Mouse (Mus musculus): ENCODE results near the gene Snx5. TPM values are rescaled to one million over a fixed set of nuclear protein-coding genes. Genes with fewer than 3 reads are reported as not detected.

The Snx5 gene
- polyA plus RNA-seq (2016; fragmentation: Nextera tagmentation; extraction: Ambion mirVana), result 132 and 140 TPM in 2 replicates

DNA sequence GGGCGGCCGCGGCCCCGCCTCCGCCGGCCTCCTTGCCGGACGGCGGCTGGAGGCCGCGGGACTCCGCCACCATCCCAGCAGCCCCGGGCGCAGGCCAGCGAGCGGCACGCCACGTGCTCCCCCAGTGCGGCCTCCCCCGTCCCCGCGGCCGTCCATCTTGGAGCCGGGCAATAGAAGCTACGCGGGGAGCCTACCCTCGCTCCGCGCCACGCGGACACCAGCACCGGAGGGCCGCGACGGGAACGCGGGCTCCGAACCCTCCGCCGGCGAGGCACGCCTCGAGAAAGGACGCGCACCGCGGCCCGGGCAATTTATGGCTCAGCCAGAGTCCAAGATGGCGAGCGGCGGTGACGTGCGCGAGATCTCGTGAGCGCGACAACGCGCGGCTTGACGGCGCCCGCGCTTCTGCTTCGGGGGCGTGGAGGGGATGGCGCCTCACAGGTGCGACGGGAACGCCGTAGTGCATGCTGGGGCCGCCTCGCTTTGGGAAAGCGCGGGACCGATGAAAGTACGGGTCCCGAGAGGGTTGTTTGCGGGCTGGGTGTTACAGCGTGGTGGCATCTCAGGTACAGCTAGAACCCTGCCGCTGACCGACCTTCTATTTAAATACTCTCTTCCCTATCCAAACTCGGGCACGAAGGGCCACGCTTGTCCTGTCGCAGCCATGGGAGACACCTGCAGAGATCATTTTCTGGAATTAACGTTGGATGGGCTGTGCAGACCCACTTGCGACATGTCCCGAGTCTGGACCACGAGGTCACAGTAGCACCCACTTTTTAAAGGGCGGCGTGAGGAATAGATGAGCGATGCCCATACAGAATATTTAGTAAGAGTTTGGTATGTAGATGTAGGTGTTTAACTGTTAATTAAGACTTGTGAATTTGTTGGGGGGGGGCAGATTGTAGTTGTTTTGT lies at the start of gene Snx5, which contains the start of gene Mgme1:
Snx5 (minus strand) TSS at position 400 of the 914 bp plus-strand sequence.
Mgme1 (plus strand) TSS at position 157 of the 914 bp plus-strand sequence.
- peak within 1 kb of the TSS; percentile 94 for H3K27ac ChIP-seq
- peak within 1 kb of the TSS; percentile 64 for H3K4me2 ChIP-seq (replicated peaks)
- no peaks in the 10 kb centered on the region for H3K9me3 ChIP-seq
- no peaks in the 10 kb centered on the region for H3K36me3 ChIP-seq
- H3K9ac ChIP-seq, result peak within 1 kb of the TSS; percentile 97
- H3K4me3 ChIP-seq, result peak within 1 kb of the TSS; percentile 90
- peaks cover 23% of the 10 kb centered on the region for H3K4me1 ChIP-seq
- WGBS, result under 1% methylated on average over 90 of the region's 93 CpGs
- H3K27me3 ChIP-seq, result no peaks in the 10 kb centered on the region
- peak; percentile 95 for ATAC-seq (ENCODE audit: insufficient number of reproducible peaks, insufficient read depth, low FRiP score, low TSS enrichment)

DNA sequence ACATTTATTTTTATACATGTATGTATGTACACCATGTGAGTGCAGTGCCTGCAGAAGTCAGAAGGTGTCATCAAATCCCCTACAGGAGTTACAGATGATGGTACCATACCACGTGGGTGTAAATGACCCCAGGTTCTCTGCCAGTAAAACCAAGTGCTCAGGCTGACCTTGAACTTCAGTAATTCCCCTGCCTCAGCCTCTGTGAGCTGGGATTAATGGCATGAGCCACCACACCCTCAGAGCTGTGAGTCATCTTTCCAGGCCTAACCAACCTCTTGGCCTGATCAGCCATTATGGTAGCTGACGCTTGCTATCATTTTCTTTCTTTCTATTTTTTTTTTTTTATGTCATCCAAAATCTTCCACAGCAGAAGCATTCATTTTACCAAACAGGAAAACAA lies 40.7 kb upstream of the Snx5 start:
- no peaks in the 10 kb centered on the region for H3K27me3 ChIP-seq
- H3K4me2 ChIP-seq (replicated peaks), result no peak overlapping the region
- no peaks in the 10 kb centered on the region for H3K4me1 ChIP-seq
- H3K9me3 ChIP-seq, result no peaks in the 10 kb centered on the region
- no peaks in the 10 kb centered on the region for H3K36me3 ChIP-seq
- H3K4me3 ChIP-seq, result no peak overlapping the region
- H3K9ac ChIP-seq, result no peak overlapping the region
- H3K27ac ChIP-seq, result no peak overlapping the region
- 74% methylated on average over 2 of the region's 2 CpGs for WGBS
- ATAC-seq (ENCODE audit: insufficient number of reproducible peaks, insufficient read depth, low FRiP score, low TSS enrichment), result no peak

DNA sequence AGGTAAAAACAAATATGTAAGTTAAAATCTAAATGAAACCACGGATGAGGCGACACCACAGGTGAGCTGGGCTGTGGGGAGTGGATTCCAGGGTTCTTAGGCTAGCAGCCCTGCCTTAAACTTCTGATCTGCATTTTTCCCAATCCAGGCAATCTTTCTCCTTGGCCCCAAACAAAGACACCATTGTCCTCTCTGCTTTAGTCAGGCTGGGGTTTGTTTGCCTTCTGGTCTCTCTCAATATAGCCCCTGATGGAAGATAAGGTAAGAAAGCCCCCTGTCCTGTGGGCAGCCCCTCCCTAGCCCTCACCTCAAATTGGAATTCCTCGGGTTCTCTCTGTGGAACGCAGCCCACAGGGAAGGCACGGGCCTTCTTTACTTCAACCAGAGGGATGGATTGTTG lies 39.6 kb upstream of the Snx5 start:
- H3K9me3 ChIP-seq, result no peaks in the 10 kb centered on the region
- WGBS, result 16% methylated on average over 5 of the region's 5 CpGs
- no peaks in the 10 kb centered on the region for H3K27me3 ChIP-seq
- no peak overlapping the region for H3K4me3 ChIP-seq
- no peak overlapping the region for H3K4me2 ChIP-seq (replicated peaks)
- no peak overlapping the region for H3K27ac ChIP-seq
- no peak for ATAC-seq (ENCODE audit: insufficient number of reproducible peaks, insufficient read depth, low FRiP score, low TSS enrichment)
- H3K9ac ChIP-seq, result no peak overlapping the region
- H3K36me3 ChIP-seq, result no peaks in the 10 kb centered on the region
- H3K4me1 ChIP-seq, result no peaks in the 10 kb centered on the region

DNA sequence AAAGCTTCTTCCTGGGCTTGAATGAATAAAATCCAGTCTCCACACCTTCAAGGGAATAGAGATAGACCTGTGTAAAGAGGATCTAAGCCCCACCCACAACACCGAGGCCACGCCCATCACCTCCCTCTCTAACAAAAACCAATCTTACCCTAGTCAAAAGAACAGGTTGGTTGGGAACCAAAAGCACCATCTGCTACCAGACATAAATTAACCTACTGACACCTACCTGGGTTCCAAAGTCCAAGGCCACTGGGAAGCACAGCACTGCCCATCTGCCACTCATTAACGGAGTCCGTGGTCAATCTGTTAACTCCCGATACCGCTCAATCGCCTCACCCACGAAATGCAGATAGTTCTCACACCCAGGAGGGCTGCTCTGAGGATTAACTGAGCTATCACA lies 37.9 kb upstream of the Snx5 start:
- no peak for ATAC-seq (ENCODE audit: insufficient number of reproducible peaks, insufficient read depth, low FRiP score, low TSS enrichment)
- no peaks in the 10 kb centered on the region for H3K9me3 ChIP-seq

DNA sequence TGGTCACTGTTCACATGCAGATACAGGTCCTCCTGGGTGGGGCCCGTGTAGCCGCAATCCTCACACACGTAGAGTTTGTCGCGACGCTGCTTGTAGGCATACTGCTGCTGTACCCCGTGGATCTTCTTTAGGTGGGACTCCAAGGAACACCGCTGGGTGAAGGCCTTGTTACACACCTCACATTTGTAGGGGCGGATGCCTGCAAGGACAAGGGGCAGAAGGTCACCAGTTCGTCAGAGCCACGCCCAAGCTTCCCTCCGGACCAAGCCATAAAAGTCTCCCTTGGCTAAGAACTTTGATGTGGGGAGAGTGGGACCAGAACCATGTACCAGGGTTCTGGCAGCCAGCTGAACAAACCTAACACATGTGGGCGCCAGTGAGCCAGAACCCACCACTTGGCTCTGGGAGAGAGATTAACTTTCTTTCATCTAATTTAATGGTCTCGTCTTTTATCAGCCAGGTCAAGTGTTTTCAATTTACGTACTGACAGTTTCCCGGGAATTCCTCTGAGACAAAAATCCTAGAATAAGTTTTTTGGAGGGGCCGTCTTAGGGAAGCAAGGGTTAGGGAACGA lies 35.1 kb upstream of the Snx5 start:
- Histone ChIP-seq H3K27ac (no peak overlapping the region), H3K4me3 (no peak overlapping the region), H3K4me2 (replicated peaks) (no peak overlapping the region), H3K27me3 (no peaks in the 10 kb centered on the region), H3K9me3 (no peaks in the 10 kb centered on the region), H3K36me3 (no peaks in the 10 kb centered on the region), H3K9ac (no peak overlapping the region), H3K4me1 (no peaks in the 10 kb centered on the region)
- no peak for ATAC-seq (ENCODE audit: insufficient number of reproducible peaks, insufficient read depth, low FRiP score, low TSS enrichment)
- WGBS, result 60% methylated on average over 18 of the region's 18 CpGs

More for the DNA sequence above, 37.9 kb upstream of the Snx5 start:
- WGBS, result 56% methylated on average over 8 of the region's 8 CpGs
- Histone ChIP-seq H3K36me3 (no peaks in the 10 kb centered on the region), H3K9ac (no peak overlapping the region), H3K4me2 (replicated peaks) (no peak overlapping the region), H3K4me3 (no peak overlapping the region), H3K4me1 (no peaks in the 10 kb centered on the region), H3K27me3 (no peaks in the 10 kb centered on the region), H3K27ac (no peak overlapping the region)

DNA sequence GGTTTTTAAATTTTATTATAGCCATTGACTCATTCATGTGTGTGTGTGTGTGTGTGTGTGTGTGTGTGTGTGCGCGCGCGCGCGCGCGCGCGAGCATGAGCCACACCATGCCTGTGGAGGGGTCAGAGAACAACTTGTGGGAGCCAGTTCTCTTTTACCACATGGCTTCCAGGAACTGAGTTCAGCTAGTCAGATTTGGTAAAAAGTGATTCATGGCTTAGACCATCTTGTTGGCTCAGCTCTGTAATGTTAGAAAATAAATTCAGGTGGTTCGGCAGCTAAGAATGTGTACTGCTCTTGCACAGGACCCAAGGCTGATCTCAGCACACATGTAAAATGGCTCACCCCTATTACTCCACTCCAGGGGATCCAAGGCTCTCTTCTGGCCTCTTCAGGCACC lies 30.4 kb upstream of the Snx5 start:
- no peaks in the 10 kb centered on the region for H3K36me3 ChIP-seq
- H3K27me3 ChIP-seq, result no peaks in the 10 kb centered on the region
- H3K4me1 ChIP-seq, result no peaks in the 10 kb centered on the region
- no peak overlapping the region for H3K9ac ChIP-seq
- no peaks in the 10 kb centered on the region for H3K9me3 ChIP-seq
- ATAC-seq (ENCODE audit: insufficient number of reproducible peaks, insufficient read depth, low FRiP score, low TSS enrichment), result no peak
- no peak overlapping the region for H3K4me3 ChIP-seq
- H3K27ac ChIP-seq, result no peak overlapping the region
- WGBS, result 94% methylated on average over 11 of the region's 11 CpGs
- H3K4me2 ChIP-seq (replicated peaks), result no peak overlapping the region

DNA sequence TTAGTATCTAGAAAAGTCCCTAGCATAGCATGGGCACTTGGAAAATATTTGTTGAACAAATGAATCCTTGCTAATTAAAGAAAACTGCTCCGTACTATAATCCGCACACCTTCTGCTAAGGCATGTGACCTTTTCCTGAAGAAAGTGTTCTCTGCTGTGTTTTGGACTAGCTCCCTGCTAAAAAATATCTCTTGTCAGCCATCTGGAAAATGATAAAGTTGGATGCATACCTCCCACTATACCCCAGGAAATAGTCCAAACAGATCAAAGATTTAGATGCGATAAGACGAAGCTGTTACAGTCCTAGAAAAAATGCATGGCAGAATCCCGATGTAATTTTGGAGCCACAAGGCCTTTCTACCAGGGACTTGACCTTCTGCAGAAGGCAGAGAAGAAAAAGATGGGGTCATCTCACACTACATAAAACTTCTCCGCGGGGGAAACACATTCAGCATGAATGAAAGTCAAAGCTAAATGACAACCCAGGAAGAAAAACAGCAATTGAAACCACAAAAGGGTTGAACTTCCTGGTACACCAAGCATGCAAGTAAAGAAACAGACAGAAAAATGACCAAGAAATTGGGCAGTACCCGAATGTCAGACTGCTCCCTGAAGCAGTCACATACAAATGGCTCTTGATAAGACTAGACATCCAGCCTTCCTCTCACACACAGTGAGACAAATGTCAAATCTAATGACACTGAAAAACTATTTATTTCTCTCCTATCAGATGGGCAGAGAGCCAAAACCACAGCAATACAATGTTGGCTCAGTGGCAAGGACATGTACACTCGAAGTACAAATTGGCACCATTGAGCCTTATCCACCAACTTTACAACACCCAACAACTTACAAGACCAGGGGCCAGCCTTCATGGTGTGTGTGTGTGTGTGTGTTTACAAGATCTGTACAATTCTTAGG lies 29.3 kb upstream of the Snx5 start:
- H3K27ac ChIP-seq, result no peak overlapping the region
- H3K9me3 ChIP-seq, result no peaks in the 10 kb centered on the region
- no peak overlapping the region for H3K4me2 ChIP-seq (replicated peaks)
- no peak for ATAC-seq (ENCODE audit: insufficient number of reproducible peaks, insufficient read depth, low FRiP score, low TSS enrichment)
- 75% methylated on average over 9 of the region's 9 CpGs for WGBS
- no peaks in the 10 kb centered on the region for H3K27me3 ChIP-seq
- no peaks in the 10 kb centered on the region for H3K4me1 ChIP-seq
- H3K36me3 ChIP-seq, result no peaks in the 10 kb centered on the region
- H3K9ac ChIP-seq, result no peak overlapping the region
- no peak overlapping the region for H3K4me3 ChIP-seq

DNA sequence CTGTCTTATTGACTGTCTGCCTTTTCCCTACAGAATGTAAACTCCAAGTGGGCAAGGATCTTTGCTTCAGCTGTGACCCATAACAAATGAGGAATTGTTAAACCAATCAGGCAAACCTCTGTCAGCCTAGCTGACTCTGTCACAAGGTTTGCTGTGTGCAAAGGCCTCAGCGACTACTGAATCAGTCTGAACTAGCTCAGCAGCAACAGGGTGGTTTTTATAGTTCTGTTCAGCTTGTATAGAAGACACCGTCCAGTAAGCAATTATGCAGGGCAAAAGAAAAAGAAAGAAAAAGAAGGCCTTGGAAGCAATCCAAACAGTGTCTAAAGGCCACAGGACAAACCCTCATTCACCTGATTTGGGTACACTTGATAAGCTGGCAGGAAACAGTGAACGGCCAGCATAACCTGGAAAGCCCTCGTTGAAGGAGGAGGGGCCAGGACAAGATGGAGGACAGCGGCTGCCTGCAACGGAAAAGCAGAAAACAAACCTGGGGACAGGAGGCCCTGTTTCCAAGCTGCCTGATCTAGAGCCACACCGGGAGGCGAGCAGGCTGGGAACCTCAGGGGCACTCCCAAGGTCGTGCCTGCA lies 24.5 kb upstream of the Snx5 start:
- 62% methylated on average over 9 of the region's 9 CpGs for WGBS
- H3K9ac ChIP-seq, result no peak overlapping the region
- no peak overlapping the region for H3K4me2 ChIP-seq (replicated peaks)
- ATAC-seq (ENCODE audit: insufficient number of reproducible peaks, insufficient read depth, low FRiP score, low TSS enrichment), result no peak
- H3K27ac ChIP-seq, result no peak overlapping the region
- H3K27me3 ChIP-seq, result no peaks in the 10 kb centered on the region
- no peaks in the 10 kb centered on the region for H3K4me1 ChIP-seq
- no peak overlapping the region for H3K4me3 ChIP-seq
- H3K9me3 ChIP-seq, result no peaks in the 10 kb centered on the region
- no peaks in the 10 kb centered on the region for H3K36me3 ChIP-seq

DNA sequence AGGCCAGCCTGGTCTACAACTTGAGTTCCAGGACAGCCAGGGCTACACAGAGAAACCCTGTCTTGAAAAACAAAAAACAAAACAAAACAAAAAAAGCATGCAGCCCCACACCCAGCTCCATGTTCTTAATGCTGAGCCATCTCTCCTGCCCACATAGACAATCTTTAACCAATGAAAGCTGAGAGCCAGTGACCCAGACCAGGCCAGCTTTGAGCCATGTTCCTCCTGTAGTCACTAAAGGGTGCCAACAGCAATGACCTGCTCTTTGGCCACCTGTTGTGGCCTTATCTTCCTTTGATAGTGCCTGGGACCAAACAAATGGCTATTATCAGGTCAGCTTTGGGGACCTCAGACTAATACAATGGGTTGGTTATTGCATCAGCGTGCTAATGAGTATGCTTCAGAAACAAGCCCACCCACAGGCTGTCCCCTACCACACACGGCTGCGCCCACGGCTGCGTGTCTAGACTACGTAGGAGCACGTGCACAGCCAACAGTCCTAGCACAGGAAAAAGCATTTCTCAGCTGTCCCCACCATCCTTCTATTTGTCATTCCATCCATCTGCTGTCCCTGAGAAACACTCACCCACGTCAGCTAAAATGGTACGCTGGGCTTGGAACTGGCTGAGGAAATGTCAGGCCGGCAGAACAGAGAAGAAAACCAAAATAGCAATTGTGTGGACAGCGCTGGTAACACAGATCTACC lies 21.0 kb upstream of the Snx5 start:
- H3K36me3 ChIP-seq, result no peaks in the 10 kb centered on the region
- H3K9ac ChIP-seq, result no peak overlapping the region
- 85% methylated on average over 11 of the region's 11 CpGs for WGBS
- H3K27ac ChIP-seq, result no peak overlapping the region
- no peaks in the 10 kb centered on the region for H3K27me3 ChIP-seq
- H3K4me3 ChIP-seq, result no peak overlapping the region
- no peak overlapping the region for H3K4me2 ChIP-seq (replicated peaks)
- no peak for ATAC-seq (ENCODE audit: insufficient number of reproducible peaks, insufficient read depth, low FRiP score, low TSS enrichment)
- H3K4me1 ChIP-seq, result no peaks in the 10 kb centered on the region
- H3K9me3 ChIP-seq, result no peaks in the 10 kb centered on the region

DNA sequence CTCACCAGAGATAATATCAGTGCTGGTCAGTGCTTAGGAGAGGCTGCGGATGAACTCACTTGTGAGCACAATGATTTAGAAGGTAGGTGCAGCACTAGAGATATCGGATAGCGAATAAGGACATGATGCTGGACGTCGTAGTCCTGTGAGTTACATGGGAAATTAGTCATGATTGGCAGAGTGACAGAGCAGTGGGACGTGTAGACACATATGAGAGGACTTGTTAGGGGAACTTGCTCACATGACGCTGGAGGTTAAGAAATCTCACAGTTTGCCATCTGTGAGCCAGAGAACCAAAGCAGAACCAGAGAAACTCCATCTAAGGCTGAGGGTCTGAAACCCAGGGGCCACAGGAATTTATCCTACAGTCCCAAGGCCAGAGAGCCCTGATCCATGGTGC lies 19.6 kb upstream of the Snx5 start:
- H3K4me2 ChIP-seq (replicated peaks), result no peak overlapping the region
- no peak overlapping the region for H3K9ac ChIP-seq
- no peak overlapping the region for H3K27ac ChIP-seq
- no peaks in the 10 kb centered on the region for H3K36me3 ChIP-seq
- no peak for ATAC-seq (ENCODE audit: insufficient number of reproducible peaks, insufficient read depth, low FRiP score, low TSS enrichment)
- H3K4me3 ChIP-seq, result no peak overlapping the region
- no peaks in the 10 kb centered on the region for H3K27me3 ChIP-seq
- no peaks in the 10 kb centered on the region for H3K4me1 ChIP-seq
- 84% methylated on average over 7 of the region's 7 CpGs for WGBS
- no peaks in the 10 kb centered on the region for H3K9me3 ChIP-seq

DNA sequence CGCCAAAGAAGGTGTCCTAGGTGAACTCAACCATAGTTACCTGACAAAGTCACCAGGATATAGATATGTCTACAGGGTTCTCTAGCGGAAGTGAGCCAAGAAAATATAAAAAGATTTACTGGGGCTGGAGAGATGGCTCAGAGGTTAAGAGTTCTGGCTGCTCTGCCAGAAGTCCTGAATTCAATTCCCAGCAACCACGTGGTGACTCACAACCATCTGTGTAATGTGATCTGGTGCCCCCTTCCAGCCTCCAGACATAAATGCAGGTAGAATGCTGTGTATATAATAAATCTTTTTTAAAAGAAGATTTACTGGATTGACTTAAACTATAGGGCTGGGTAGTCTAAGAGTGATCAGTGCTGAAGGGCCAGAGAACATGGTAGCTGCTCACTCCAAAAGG lies 10.7 kb upstream of the Snx5 start:
- H3K27me3 ChIP-seq, result no peaks in the 10 kb centered on the region
- no peak overlapping the region for H3K9ac ChIP-seq
- H3K9me3 ChIP-seq, result no peaks in the 10 kb centered on the region
- 62% methylated on average over 3 of the region's 3 CpGs for WGBS
- H3K4me2 ChIP-seq (replicated peaks), result no peak overlapping the region
- no peak overlapping the region for H3K4me3 ChIP-seq
- peaks cover 22% of the 10 kb centered on the region for H3K36me3 ChIP-seq
- no peak overlapping the region for H3K27ac ChIP-seq
- no peak for ATAC-seq (ENCODE audit: insufficient number of reproducible peaks, insufficient read depth, low FRiP score, low TSS enrichment)
- H3K4me1 ChIP-seq, result no peaks in the 10 kb centered on the region
